Mouse (Mus musculus) hindbrain, embryonic 10.5 days (tissue): ENCODE results near the gene Myl12a. TPM values are rescaled to one million over a fixed set of nuclear protein-coding genes. Genes with fewer than 3 reads are reported as not detected.

Experiments
- polyA plus RNA-seq: library from polyadenylated mRNA; unstranded; fragments of >200 nt; fragmentation: Nextera tagmentation; extraction: Ambion mirVana; gene quantifications from 2 replicates; pipeline ENCODE4 v1.2.1, GENCODE M21; 2016

The Myl12a gene
- polyA plus RNA-seq, 1 experiment from 2014 or later = 441 TPM

Other genes starting within 250 kb of the Myl12a start
- 68.9 and 83.0 TPM in 2 replicates for gene Tgif1, start 149.3 kb downstream of the Myl12a start, polyA plus RNA-seq
- 0.99 and 2.7 TPM in 2 replicates for gene Myom1, start 245 bp downstream of the Myl12a start, polyA plus RNA-seq
- gene Lpin2, start 179.7 kb upstream of the Myl12a start, polyA plus RNA-seq = 31.1 and 33.9 TPM in 2 replicates